Mouse (Mus musculus) liver, adult 10 weeks (tissue): ENCODE results near the gene Ccdc121. TPM values are rescaled to one million over a fixed set of nuclear protein-coding genes. Genes with fewer than 3 reads are reported as not detected.

ENCODE experiments used
- polyA plus RNA-seq: library from polyadenylated mRNA; stranded (reverse); fragments of 350-450 nt; fragmentation: Illumina TruSeq; extraction: RNeasy Lipid Tissue Mini Kit (QIAGEN cat#74804); gene quantifications from one replicate; pipeline ENCODE4 v1.2.3, GENCODE M21; 2014; ENCODE audit warnings: low read depth, low replicate concordance

Ccdc121 gene
- polyA plus RNA-seq, result not detected

DNA sequence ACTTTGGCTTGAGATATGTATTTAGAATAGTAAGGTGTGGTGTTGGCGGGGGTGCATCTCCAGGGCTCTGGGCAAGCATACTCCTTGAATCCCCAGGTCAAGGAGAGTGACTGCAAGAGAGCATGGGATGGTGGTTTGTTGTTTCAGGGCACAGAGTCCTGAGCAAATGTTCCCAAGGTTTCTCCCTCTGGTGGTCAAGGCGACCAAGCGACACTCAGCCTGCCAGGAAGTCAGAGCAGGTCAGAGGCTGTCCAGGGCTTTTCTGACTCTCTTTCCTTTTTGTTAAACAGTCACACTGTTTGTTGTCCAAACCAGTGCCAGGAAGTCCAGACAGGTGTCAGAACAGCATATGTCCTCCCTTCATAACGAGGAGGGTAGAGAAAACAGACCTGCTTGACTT, at the start of gene Ccdc121:
Gene Ccdc121, minus strand, starts transcription at position 145 of the 400 bp plus-strand sequence.

Other genes with a start within 250 kb of the Ccdc121 start
- not detected for gene Cnih3, start 158.8 kb downstream of the Ccdc121 start, polyA plus RNA-seq
- gene Dnah14, start 65.1 kb upstream of the Ccdc121 start, polyA plus RNA-seq, result not detected